Mouse (Mus musculus): Measurements from ENCODE around the gene Slc9a9.
"Not testable (repeated sequence)": the region's sequence is repeated elsewhere in the genome, so short reads cannot be mapped to it uniquely, and the experiment has no call there.

The Slc9a9 gene
- long read RNA-seq, experiment 1, partial matches to known transcripts: 1 of 4 reads
- long read RNA-seq, experiment 1, other reads (novel, unspliced or antisense): 3 of 4 reads
- long read RNA-seq, experiment 2, partial matches to known transcripts: 0 of 2 reads
- long read RNA-seq, experiment 2, other reads (novel, unspliced or antisense): 1 of 2 reads

- intact Hi-C loops (cut with DNase I): no loop called here
Measured at GRCm38 (mm10) chr9:94669791-94670577, at the start of gene Slc9a9. TSS of gene Slc9a9 (plus strand) at chr9:94669909.

GRCm38 (mm10) chr9:94620342-94620741, 49.4 kb upstream of the Slc9a9 start:
- intact Hi-C loops (cut with DNase I): no loop called here

- intact Hi-C loops (cut with DNase I): no loop called here
Measured at GRCm38 (mm10) chr9:94620846-94621245, 48.9 kb upstream of the Slc9a9 start.

GRCm38 (mm10) chr9:94621902-94622301, 47.8 kb upstream of the Slc9a9 start:
- intact Hi-C loops (cut with DNase I): no loop called here

- intact Hi-C loops (cut with DNase I): no loop called here
Measured at GRCm38 (mm10) chr9:94626737-94627136, 43.0 kb upstream of the Slc9a9 start.

GRCm38 (mm10) chr9:94628948-94629347, 40.8 kb upstream of the Slc9a9 start:
- intact Hi-C loops (cut with DNase I): no loop called here

GRCm38 (mm10) chr9:94634275-94634674, 35.4 kb upstream of the Slc9a9 start:
- intact Hi-C loops (cut with DNase I): not testable (repeated sequence)

GRCm38 (mm10) chr9:94645631-94646030, 24.1 kb upstream of the Slc9a9 start:
- intact Hi-C loops (cut with DNase I): no loop called here

GRCm38 (mm10) chr9:94647425-94647824, 22.3 kb upstream of the Slc9a9 start:
- intact Hi-C loops (cut with DNase I): no loop called here

- intact Hi-C loops (cut with DNase I): no loop called here
Measured at GRCm38 (mm10) chr9:94649991-94650390, 19.7 kb upstream of the Slc9a9 start.

- intact Hi-C loops (cut with DNase I): no loop called here
Measured at GRCm38 (mm10) chr9:94653198-94653597, 16.5 kb upstream of the Slc9a9 start.

GRCm38 (mm10) chr9:94653827-94654226, 15.9 kb upstream of the Slc9a9 start:
- intact Hi-C loops (cut with DNase I): no loop called here

GRCm38 (mm10) chr9:94656265-94656664, 13.4 kb upstream of the Slc9a9 start:
- intact Hi-C loops (cut with DNase I): no loop called here

- intact Hi-C loops (cut with DNase I): no loop called here
Measured at GRCm38 (mm10) chr9:94659401-94660152, 10.1 kb upstream of the Slc9a9 start.

GRCm38 (mm10) chr9:94661768-94662167, 7.9 kb upstream of the Slc9a9 start:
- intact Hi-C loops (cut with DNase I): no loop called here

GRCm38 (mm10) chr9:94665248-94665647, 4.5 kb upstream of the Slc9a9 start:
- intact Hi-C loops (cut with DNase I): no loop called here

GRCm38 (mm10) chr9:94668589-94668988, 1.1 kb upstream of the Slc9a9 start:
- intact Hi-C loops (cut with DNase I): no loop called here

- intact Hi-C loops (cut with DNase I): no loop called here
Measured at GRCm38 (mm10) chr9:94670704-94671103, 995 bp downstream of the Slc9a9 start.

GRCm38 (mm10) chr9:94674704-94675103, 5.0 kb downstream of the Slc9a9 start:
- intact Hi-C loops (cut with DNase I): no loop called here

GRCm38 (mm10) chr9:94678021-94678655, 8.4 kb downstream of the Slc9a9 start:
- intact Hi-C loops (cut with DNase I): no loop called here

GRCm38 (mm10) chr9:94680468-94681094, 10.9 kb downstream of the Slc9a9 start:
- intact Hi-C loops (cut with DNase I): no loop called here

All from adrenal gland (tissue).